ENCODE assay signal across 30 mouse cellular contexts in the genomic region with DNA sequence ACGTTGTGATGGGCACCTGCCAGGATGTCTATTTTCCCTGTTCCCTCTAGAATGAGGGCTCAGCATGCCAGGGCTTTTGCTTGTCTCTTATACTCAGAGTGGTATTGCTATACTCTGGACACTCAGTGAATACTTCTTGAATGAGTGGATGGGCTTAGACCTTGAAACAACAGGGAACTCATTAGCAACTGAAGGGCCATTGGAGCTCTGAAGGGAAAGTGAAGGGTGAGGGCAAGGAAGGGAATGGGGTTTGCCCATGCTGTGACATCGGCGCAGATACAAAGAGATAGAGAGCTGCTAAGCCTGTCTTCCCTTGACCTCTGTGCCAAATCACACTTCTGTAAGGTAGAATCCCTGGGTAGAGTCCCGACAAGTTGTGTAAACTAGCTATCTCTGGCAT. TPM values are rescaled to one million over a fixed set of nuclear protein-coding genes. Genes with fewer than 3 reads are reported as not detected.
A peak's percentile ranks its signal among the peaks of the same experiment; 100 is the strongest.
DNase-seq lines count a peak whose midpoint lies in the region; ATAC-seq and TF ChIP-seq lines count a peak whose summit lies in the region.
"Had no signal": no experiment of that assay in that cellular context is flagged by ENCODE, and none has a peak within 500 bp of the region (broad histone marks: within the 10 kb centered on the region; RNA-seq: fewer than 3 reads in every experiment).

No protein-coding gene starts in this region.

- no peaks in the 10 kb centered on the region for H3K9me3 ChIP-seq in midbrain, postnatal 0 days (ENCODE audit: low read length)
- H3K9me3 ChIP-seq: embryonic facial prominence, embryonic 13.5 days; embryonic facial prominence, embryonic 15.5 days; forebrain, embryonic 10.5 days; forebrain, embryonic 12.5 days; G1E had no signal

- H3K9ac ChIP-seq in midbrain, postnatal 0 days (replicated peaks; ENCODE audit: low read length, poor library complexity, severe bottlenecking), result no peak overlapping the region
- H3K9ac ChIP-seq: embryonic facial prominence, embryonic 13.5 days; embryonic facial prominence, embryonic 15.5 days; forebrain, embryonic 12.5 days had no signal

- no peak for ATAC-seq in midbrain, postnatal 0 days (ENCODE audit: low FRiP score)
- ATAC-seq: activated CD4-positive, CD25-positive, alpha-beta regulatory T cell, adult 4 months; CD4-positive, CD25-positive, alpha-beta regulatory T cell, adult 4 months; forebrain, embryonic 14.5 days; forebrain, embryonic 16.5 days; Patski had no signal

- H3K4me1 ChIP-seq in midbrain, postnatal 0 days (ENCODE audit: insufficient read depth, low read length), result no peaks in the 10 kb centered on the region
- H3K4me1 ChIP-seq: embryonic facial prominence, embryonic 13.5 days; embryonic facial prominence, embryonic 15.5 days; forebrain, embryonic 12.5 days had no signal

- H3K27me3 ChIP-seq in midbrain, postnatal 0 days (ENCODE audit: insufficient read depth, low read length), result no peaks in the 10 kb centered on the region
- H3K27me3 ChIP-seq: embryonic facial prominence, embryonic 13.5 days; embryonic facial prominence, embryonic 15.5 days; forebrain, embryonic 12.5 days had no signal

- H3K36me3 ChIP-seq in midbrain, postnatal 0 days (ENCODE audit: insufficient read depth, low read length), result no peaks in the 10 kb centered on the region
- H3K36me3 ChIP-seq: embryonic facial prominence, embryonic 13.5 days; embryonic facial prominence, embryonic 15.5 days; forebrain, embryonic 10.5 days; forebrain, embryonic 12.5 days; G1E had no signal

- WGBS in midbrain, postnatal 0 days, result 78% methylated on average over 4 of the region's 4 CpGs

- no peak overlapping the region for H3K4me2 ChIP-seq in midbrain, postnatal 0 days (ENCODE audit: low read depth, low read length, poor library complexity, severe bottlenecking)
- H3K4me2 ChIP-seq: embryonic facial prominence, embryonic 13.5 days; embryonic facial prominence, embryonic 15.5 days; forebrain, embryonic 12.5 days had no signal

- peak; percentile 55 for DNase-seq in heart, adult 11 months
- DNase-seq in heart, postnatal 4 days, result no peak
- DNase-seq in R1 (ENCODE audit: low read depth, low spot score), result peak; percentile 42
- DNase-seq in urinary bladder, adult 18-20 months (ENCODE audit: low spot score in 2 of 2), result no peak
- DNase-seq in midbrain, postnatal 0 days (ENCODE audit: low spot score), result no peak
- DNase-seq: adrenal gland, adult 8-10 months; adrenal gland, postnatal 14 days; adrenal gland, postnatal 36 days; B cell, adult 2 months; cerebellum, adult 11-12 months; cerebellum, adult 2 months; cerebellum, adult 9-10 months; cerebellum, postnatal 10 days; cerebellum, postnatal 25 days had no signal

- H3K4me3 ChIP-seq in midbrain, postnatal 0 days (ENCODE audit: low read depth, low read length), result no peak overlapping the region
- H3K4me3 ChIP-seq: embryonic facial prominence, embryonic 13.5 days; embryonic facial prominence, embryonic 15.5 days; erythroblast, embryonic 14.5 days; forebrain, embryonic 10.5 days; forebrain, embryonic 12.5 days had no signal

- H3K27ac ChIP-seq in midbrain, postnatal 0 days (ENCODE audit: low read depth, low read length), result no peak overlapping the region
- H3K27ac ChIP-seq: embryonic facial prominence, embryonic 13.5 days; embryonic facial prominence, embryonic 15.5 days; forebrain, embryonic 10.5 days; forebrain, embryonic 12.5 days had no signal

- TF ChIP-seq CTCF in midbrain, postnatal 0 days (IDR thresholded peaks at IDR 0.05), result no peak

RNA-seq across cellular contexts. Expression of gene Epb42, which starts 8.8 kb away (rescaled TPM):
- total RNA-seq in heart, postnatal 4 days (2021), result under 1 TPM; 0.48 to 0.61 TPM
- total RNA-seq in midbrain, postnatal 0 days (2014; rRNA removed), result not detected in 2 replicates
- polyA plus RNA-seq in midbrain, postnatal 0 days (2015; fragmentation: Nextera tagmentation; extraction: Ambion mirVana), result 0.12 TPM in 1 of 2 replicates, not detected in the other
- total RNA-seq: adrenal gland, postnatal 36 days; CH12.LX had no signal
- polyA plus RNA-seq: cortical plate, adult 2 months; frontal cortex, adult 2 months; Patski had no signal

RNA-seq across cellular contexts. Expression of gene Ccndbp1, which starts 37.5 kb away (rescaled TPM):
- total RNA-seq in heart, postnatal 4 days (2021), result 10 to 100 TPM; 26.1 to 29.3 TPM
- total RNA-seq in midbrain, postnatal 0 days (2014; rRNA removed), result 51.9 and 65.7 TPM in 2 replicates
- polyA plus RNA-seq in midbrain, postnatal 0 days (2015; fragmentation: Nextera tagmentation; extraction: Ambion mirVana), result 77.8 and 79.7 TPM in 2 replicates

RNA-seq across cellular contexts. Expression of gene Tgm5, which starts 40.0 kb away (rescaled TPM):
- not detected for total RNA-seq in heart, postnatal 4 days (2021)
- 0.14 and 0.44 TPM in 2 replicates for total RNA-seq in midbrain, postnatal 0 days (2014; rRNA removed)
- polyA plus RNA-seq in midbrain, postnatal 0 days (2015; fragmentation: Nextera tagmentation; extraction: Ambion mirVana), result 0.11 and 0.32 TPM in 2 replicates
- total RNA-seq: adrenal gland, adult 18-20 months; adrenal gland, postnatal 14 days; adrenal gland, postnatal 36 days; CH12.LX had no signal
- polyA plus RNA-seq: activated CD4-positive, CD25-positive, alpha-beta regulatory T cell, adult 4 months; CD4-positive, CD25-positive, alpha-beta regulatory T cell, adult 4 months; embryonic facial prominence, embryonic 11.5 days; embryonic facial prominence, embryonic 13.5 days; erythroblast, embryonic 14.5 days; forebrain, embryonic 10.5 days; forebrain, embryonic 12.5 days; forebrain, embryonic 14.5 days; forebrain, embryonic 16.5 days; G1E had no signal

Comparison
In these comparisons a context has a peak if more than half of its experiments do, and no peak if none do; other contexts are left out.
1. DNase-seq: peak in heart, adult 11 months (single experiment) and R1 (single experiment); none in heart, postnatal 4 days (single experiment), urinary bladder, adult 18-20 months (0 of 2) and midbrain, postnatal 0 days (single experiment).